Mouse (Mus musculus): Measurements from ENCODE around the gene Hrct1.

Hrct1 gene

DNA sequence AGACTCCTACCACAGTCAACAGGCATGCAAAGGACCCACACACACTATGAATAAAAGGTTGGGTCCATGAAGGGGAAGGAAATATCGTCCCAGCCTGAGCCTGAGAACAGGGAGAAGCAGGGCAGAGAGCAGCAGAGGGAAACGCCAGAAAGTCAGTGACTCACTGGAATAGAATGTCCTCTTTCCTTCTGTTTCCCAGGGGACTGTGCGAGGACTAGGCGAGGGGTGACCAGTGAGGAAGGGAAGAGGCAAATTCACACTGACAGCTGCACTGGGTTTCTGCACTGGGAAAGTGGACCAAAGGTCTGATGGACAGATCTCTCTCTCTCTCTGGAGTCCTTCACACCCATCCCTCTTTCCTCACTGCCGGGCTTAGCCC is 1.6 kb downstream of the Hrct1 start:
- peak; percentile 74 to 85 for DNase-seq

DNA sequence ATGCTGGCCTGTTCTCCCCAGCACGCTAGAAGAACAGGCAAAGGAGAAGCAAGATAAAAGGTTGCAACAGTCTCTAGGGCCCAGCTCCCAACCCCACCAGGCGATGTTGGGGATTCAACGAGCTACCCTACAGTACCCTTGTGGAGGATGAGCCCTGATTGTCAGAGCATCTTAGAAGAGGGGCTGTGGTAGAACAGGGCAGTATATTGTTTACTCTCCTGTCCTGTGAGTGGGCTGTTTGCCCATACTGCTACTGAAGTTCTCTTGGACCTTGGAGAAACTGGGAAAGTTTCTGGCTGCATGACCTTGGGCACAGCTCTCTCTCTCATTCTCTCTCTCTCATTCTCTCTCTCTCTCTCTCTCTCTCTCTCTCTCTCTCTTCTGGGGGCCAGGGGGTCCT is 2.1 kb downstream of the Hrct1 start:
- no peak for DNase-seq

DNA sequence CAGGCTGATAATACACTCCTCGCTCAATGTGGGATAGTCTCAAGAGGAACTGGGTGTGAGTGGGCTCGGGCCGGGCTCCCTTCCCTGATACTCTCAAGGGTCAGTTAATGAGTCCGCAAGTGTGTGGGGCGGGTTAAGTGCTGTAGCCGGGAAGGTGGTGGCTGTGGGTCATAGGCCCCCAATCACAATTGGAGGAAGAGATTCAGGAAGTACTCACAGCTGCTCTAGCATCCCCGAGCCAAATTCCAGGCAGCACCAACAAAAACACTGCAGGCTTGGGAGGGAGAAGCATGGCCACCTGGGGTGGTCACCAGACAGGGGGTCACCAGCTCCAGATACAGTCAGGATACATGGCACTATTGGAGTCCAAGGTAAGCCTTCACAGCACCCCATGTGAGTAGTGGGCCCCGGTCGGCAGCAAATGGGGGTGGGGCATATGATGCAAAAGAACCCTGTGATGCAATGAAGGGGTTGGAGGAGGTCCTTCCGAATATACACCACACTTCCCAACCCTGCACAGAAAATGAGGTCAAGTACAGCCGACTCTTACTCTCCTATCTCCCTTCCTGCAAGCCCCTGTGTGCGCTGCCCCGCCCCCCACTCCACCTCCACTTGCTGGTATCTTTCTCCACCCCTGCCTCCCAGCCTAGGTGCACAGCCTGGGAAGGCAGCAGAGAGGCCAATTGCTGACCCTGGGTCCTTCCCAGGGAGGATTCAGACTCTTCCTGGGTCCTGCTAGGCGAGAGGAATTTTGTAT is 3.0 kb downstream of the Hrct1 start, which contains the start of gene Spaar:
Spaar (plus strand) TSS at position 241 of the 757 bp plus-strand sequence.
- DNase-seq, result peak; percentile 87 to 89

DNA sequence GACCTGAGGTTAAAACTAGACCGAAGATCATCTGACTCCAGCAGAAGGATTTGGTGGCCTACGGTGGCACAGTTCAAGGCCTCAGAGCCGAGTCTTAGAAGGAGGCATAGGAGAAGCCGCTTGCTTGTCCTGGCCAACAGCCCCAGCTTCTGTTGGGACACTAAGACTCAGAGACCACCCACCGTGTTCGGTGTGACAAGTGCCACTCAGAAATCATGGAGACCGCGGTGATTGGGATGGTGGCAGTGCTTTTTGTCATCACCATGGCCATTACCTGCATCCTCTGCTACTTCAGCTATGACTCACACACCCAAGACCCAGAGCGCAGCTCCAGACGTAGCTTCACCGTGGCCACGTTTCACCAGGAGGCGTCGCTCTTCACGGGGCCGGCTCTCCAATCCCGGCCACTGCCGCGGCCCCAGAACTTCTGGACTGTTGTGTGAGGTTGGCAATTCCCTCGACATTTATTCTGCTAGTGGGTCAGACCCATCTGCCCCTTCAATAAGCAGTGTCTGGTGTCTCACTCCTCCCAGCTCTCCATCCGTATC is 3.8 kb downstream of the Hrct1 start:
- peak; percentile 49 to 64 for DNase-seq

DNA sequence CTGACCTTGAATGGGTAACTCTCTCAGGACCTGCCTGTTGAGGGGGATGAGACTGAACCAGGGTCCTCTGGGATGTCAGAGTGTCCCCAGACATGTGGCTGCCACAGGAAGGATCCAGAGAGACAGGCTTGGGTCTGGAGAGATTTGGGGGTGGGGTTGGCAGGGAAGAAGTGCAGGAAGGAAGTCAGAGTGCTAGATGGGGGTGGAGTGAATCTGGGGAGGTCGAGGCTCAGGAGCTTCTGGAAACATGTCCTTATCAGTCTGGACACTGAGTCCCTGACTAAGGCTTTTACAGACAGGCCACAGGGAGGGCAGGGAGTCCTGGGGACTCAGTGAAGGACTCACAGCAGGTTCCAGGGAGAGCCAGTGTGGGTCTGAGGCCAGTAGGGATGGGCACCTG is 5.2 kb downstream of the Hrct1 start:
- DNase-seq, result no peak

DNA sequence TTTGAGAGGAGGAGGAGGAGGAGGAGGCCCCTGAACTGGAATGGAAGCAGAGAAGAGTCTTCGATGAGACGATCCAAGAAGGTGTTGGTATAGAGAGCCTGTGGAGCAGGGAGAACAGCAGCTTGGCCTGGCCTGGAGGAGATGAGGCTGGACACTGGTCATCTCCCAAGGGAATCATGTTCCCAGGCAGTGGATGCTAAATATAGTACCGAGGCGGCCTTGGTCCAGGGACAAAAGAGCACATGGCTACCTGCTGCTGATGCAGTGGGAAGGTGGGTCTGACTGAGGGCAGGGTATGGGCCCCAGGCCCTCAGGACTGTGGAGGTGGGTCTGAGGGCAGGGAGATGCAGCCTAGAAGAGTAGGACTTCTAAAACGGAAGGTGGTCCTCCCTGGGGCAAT is 6.2 kb downstream of the Hrct1 start:
- no peak for DNase-seq

DNA sequence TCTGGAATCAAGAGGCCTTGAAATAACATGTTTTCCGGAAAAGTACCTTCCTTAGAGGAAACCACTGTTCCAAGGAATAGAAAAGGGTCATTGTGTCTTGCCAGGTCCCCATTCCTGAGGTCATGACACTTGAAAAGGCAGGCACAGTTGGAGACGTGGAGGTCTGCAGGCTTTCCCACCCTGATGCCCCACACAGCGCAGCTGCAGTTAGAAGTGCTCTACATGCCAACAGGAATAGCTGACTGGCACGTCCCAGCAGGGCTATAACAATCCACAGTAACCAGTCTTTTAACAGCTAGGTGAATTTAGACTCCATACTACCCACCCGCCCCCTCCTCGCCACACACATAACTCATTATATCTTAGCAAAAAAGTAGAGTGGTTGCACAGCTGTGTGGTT is 10.2 kb downstream of the Hrct1 start:
- DNase-seq, result no peak

DNA sequence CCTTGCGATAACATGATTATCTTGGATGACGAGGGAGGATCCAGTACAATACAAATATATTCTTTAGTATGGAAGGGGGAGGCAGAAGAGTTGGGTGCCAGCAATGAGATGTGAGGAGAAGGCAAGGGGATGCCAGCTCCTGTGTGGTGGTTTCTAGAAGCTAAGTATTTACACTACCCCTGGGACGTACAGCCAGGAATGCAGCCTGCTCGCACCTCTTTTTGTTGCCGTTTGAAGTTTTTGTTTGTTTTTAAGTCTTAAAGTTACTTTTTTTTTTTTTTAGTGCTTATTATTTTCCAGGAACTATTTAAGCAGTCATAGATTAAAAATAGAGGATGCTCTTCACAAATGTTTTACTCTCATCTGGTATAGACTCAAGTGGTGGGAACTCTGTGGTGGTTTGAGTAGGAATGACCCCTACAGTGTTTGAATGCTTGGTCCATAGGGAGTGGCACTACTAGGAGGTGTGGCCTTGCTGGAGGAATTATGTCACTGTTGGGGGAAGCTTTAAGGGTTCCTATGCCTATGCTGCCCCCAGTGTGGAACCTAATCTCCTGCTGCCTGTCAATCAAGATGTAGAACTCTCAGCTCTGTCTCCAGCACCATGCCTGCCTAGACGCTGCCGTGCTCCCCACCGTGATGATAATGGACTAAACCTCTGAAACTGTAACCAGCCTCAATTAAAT is 12.1 kb downstream of the Hrct1 start:
- DNase-seq, result no peak

DNA sequence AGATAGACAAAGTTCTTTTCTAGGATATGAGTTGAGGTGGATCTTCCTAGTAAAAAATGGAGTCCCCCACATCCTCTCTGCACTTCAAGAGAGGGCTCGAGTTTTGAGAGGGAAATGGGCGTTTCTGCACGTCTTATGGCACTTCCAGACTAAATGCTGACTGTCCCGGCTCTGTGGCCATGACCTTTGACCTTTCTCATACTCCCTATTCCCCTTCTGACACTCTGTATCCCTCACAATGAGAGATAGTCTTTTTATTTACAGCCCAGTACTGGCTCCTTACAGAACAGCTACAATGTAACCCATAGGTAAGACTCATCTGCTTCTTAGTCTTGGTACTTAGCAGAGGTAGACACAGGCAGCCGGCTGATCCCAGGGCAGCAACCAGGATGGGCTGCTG is 14.5 kb downstream of the Hrct1 start:
- DNase-seq, result no peak

DNA sequence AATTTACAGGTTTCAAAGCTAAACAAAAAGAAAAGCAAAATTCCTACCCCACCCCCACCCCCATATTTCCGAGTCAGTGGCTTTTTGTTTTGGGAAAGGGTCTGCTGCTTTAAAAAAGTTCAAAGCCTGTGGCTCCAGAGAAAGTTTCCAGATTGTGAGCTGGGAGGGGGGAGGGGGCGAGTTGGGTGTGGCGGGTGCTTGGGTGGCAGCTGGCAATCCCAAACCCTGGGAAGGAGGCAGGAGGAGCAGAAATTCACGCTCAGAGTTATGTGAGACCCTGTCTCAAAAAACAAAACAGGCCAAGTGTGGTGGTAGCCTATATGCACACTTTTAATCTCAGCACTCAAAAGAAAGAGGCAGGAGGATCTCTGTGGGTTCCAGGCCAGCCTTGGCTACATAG is 15.6 kb downstream of the Hrct1 start:
- no peak for DNase-seq

DNA sequence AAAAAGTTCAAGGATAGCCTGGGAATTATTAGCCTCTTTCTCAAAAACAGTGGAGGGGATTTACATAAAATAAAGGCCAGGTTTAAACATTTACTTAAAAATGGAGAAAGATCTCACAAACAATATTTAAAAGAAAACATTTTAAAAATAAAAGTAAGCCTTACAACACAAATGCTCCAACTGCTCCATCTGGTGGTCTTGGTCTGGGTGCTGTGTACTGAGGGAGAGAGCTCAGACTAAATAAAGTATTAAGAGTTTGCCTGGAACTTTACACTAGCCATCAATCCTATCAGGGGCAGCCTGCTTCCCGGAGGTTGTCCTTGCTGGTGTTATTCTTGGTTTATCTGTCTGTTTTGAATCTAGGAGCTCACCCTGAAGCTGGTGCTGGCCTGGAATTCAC is 16.1 kb downstream of the Hrct1 start:
- no peak for DNase-seq

DNA sequence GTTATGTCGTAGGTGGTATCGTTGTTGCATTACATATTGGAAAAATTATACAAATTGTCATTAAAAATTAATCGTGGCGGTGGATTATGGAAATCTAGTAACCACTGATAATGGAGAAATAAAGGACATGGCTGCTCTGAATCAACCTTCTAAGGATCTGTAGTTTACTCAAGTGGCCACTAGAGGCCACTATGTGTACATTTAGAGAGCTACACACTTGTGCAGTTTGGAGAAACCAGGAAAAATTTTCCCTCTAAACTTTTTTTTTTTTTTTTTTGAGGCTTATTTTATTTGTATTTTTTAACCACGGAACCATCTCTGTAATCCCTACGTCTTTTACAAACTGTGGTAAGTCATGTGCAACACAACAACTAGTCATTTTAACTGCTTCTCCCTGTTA is 18.2 kb downstream of the Hrct1 start:
- peak in 1 of 2 experiments; percentile 40 for DNase-seq

DNA sequence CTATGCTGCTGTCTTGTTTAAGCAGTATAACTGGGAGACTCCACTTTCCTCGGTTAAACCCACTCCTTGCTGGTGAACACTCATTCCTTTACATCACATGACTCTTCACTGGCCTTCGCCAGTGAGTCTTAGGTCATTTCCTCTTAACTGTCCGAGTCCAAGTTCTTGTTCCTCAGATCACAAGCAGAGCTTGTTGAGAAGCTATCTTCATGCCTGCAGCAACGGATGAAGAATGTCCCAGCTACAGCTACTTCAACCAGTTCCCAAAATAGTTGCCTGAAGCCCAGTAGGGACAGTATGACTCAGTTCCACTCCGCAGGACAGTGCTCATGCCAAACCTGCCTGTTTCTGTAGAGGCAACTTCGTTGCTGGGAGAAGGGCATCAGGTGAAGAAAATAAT is 30.2 kb downstream of the Hrct1 start:
- no peak for DNase-seq

DNA sequence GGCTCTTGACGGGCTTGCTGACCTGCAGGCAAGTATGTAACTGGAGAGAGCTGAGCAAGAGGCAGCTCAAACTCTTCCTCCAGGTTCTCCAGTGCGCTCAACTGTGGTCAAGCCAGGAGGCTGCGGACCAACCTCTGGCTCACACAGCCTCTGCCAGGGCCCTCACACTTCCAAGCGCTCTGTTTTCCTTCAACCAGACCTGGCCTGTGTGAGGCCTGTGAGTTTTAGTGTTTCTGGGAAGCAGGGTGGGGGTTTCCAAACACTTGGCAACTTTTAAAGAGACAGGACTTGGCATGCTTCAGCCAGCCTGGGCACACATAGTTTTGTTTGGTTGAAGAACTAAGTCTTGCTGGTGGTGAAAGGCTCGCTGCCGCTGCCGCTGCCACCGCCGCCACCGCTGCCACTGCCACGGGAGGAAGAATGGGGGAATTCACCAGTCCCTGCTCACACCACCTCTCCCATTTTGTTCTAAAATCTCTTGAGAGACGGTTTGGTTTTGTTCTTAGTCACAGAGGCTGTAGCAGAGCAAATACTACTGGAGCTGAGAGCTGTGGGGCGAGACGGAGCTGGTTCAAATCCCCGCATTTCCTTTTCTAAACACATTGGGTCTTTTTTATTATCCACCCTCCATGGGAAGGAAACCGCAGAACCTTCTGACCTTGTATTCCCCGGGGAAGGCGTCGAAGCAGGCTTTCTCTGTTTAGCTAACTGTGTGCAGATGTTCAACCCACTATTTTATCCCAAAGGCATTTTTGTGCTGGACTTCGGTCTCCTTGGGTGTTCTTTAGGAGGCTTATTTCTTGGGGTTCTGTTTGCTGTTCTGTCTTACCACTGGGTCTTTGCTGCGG is 32.8 kb downstream of the Hrct1 start:
- peak; percentile 48 to 51 for DNase-seq

DNA sequence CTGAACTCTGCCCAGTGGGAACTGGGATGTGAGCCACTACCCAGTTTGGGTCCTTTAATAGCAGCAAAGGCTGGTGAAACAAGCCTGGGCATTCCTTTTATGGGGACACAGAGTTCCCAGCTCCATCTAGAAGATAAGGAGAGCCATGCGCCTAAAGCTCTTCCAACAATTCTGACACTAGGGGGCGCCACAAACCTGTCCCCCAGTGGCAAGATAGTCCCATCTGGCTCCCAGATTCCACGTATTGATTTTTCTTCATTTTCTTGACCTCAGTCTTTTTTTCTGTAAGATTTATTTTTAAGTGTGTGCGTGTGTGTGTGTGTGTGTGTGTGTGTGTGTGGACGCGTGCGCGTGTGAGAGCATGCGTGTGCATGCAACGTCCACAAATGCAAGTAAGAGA is 33.5 kb downstream of the Hrct1 start:
- DNase-seq, result peak; percentile 47 to 63

DNA sequence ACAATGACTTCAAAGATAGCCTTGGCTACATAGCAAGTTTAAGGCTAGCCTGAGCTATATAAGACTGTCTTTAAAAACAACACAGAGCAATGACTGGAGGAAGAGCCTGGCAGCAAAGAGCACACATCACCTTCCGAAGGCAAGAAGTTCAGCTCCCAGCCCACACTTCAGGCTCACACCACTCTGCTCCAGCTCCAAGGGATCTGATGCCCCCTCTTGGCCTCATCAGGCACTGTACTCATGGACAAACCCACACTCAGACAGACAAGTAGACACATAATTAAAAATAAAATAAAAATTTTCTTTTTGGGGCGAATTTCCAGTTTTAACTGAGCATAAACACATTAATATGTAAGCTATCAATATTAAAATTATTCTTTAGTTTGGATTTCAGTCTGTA is 34.3 kb downstream of the Hrct1 start:
- no peak for DNase-seq

DNA sequence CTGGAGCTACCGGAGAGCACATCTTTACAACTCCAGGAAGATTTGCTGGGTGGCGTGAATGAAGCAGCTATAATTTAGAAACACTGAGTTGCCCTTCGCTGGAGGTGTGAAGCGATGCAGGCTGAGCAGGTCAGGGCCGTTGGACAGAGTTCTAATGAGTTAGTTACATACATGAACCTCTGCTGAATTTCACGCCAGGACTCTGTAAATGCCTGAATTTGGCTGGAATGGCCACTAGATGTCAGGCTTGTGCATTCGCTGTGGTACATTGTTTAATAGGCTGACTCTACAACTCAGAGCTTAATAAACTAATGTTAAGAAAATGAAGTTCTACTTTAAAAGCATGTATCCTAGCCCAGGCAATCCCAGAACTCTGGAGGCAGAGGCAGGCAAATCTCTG is 36.4 kb downstream of the Hrct1 start:
- peak; percentile 71 to 72 for DNase-seq

DNA sequence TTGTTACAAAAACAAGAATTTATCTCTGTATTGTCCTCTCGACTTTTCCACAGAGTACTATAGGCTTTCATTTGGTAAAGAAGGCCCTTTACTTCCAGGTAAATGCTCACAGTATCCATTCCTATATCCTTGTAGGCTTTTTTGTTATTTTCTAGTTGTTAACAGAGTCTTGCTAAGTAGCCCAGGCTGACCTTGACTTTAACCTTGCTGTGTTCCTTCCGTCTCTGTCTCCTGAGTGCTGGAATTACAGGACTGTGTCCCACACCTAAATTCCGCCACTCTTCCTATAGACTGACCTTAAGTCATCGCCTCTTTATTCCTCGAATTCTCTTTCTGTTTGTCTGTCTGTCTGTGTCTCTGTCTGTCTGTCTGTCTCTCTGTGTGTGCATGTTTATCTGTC is 41.4 kb downstream of the Hrct1 start:
- no peak for DNase-seq

DNA sequence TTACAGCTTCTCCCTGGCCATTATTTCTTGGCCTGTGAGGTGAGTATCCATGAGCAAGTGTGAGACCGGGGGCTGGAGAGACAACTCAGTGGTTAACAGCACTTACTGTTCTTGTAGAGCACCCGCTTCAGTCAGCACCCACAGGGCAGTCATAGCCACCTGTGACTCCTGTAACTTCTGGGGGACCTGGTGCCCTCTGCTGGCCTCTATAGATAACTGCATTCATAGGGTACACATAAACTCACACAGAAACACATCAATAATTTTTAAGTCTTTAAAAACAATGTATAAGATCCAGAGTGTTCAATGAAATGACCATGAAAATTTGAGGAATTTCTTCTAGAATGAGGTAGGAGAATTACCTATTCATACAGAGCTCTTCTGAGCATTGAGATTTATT is 42.4 kb downstream of the Hrct1 start:
- DNase-seq, result no peak

DNA sequence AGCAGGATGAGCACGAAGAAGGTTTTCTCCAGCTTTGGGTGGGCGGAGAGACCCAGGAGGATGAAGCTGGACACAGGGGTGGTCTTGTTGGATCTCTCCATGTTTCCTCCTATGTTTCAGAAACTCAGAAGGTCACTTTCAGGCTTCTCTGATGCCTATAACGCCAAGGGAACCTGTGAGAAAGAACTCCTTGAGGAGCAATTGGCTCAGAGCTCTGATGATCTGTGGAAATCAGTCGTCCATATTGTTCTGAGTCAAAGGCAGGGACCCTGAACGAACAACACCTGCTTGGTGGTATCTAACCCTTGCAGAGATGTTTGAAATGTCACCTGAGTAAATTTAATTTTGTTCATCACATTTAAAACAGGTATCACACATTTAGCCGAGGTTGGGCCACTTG is 43.9 kb downstream of the Hrct1 start, which contains the start of gene Olfr159:
Olfr159 (minus strand) TSS at position 101 of the 400 bp plus-strand sequence.
- no peak for DNase-seq

DNA sequence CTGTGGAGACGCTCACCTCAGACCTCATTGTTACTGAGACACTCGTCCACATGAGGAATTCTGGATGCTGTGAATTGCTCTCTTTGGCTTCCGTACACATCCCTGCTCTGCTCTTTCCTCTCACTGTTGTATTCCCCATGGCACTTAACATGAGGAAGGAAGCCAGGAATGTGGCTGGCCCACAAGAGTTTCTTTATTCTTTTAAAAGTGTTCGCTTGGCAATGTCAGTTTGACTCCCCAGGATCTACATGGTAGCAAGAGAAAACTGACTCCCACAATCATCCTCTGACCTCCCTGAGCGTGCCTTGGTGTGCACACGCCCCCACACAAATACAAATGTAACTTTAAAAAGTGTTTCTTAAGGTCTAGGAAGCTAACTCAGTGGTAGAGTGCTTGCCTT is 44.6 kb downstream of the Hrct1 start:
- peak in 1 of 2 experiments; percentile 24 for DNase-seq

DNA sequence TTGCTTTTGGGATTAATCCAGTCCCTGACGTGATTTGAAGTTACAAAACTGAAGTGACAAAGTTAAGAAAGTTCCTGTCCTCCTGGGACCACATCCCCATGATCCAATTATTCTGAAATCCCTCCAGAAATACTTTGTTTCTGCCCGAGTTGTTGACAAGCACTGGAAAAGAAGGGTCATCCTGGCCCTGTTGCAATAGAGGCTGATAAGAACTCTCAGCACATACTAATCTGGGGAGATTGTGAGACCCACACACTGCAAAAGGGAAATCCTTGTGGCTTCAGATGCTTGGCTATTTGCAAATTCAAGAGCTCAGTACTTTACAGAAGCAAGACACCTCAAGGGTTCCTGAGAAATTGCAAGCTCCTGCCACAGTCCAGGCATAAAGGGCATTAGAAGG is 45.3 kb downstream of the Hrct1 start:
- peak in 1 of 2 experiments; percentile 20 for DNase-seq

All from lung, adult 18-20 months (tissue).